Mouse (Mus musculus): ENCODE results near the gene Slc25a10. TPM values are rescaled to one million over a fixed set of nuclear protein-coding genes. Genes with fewer than 3 reads are reported as not detected.

Gene Slc25a10
- polyA plus RNA-seq, 1 experiment from 2014 or later, result 24.8 TPM

GRCm38 (mm10) chr11:120522581-120522980 is 30.9 kb downstream of the Slc25a10 start:
- no peak overlapping the region for H3K4me2 ChIP-seq (ENCODE audit: low read length)
- no peaks in the 10 kb centered on the region for H3K4me1 ChIP-seq (ENCODE audit: control insufficient read depth, insufficient read depth, low read length)
- 87% methylated on average over 8 of the region's 8 CpGs for WGBS
- no peak overlapping the region for H3K4me3 ChIP-seq (ENCODE audit: low read depth, low read length)
- H3K9ac ChIP-seq (ENCODE audit: low read depth, low read length), result no peak overlapping the region
- H3K27me3 ChIP-seq (ENCODE audit: control insufficient read depth, insufficient read depth, low read depth, low read length), result no peaks in the 10 kb centered on the region; the same call in 1 of the 2 replicates
- H3K36me3 ChIP-seq (ENCODE audit: control insufficient read depth, insufficient read depth, low read length), result no peaks in the 10 kb centered on the region
- ATAC-seq, result no peak
- no peaks in the 10 kb centered on the region for H3K9me3 ChIP-seq (replicated peaks; ENCODE audit: control insufficient read depth, low read length, poor library complexity, severe bottlenecking)
- H3K27ac ChIP-seq (ENCODE audit: low read length), result no peak overlapping the region

- H3K4me3 ChIP-seq (ENCODE audit: low read depth, low read length), result no peak overlapping the region
- H3K4me1 ChIP-seq (ENCODE audit: control insufficient read depth, insufficient read depth, low read length), result peaks cover 6% of the 10 kb centered on the region
- H3K4me2 ChIP-seq (ENCODE audit: low read length), result no peak overlapping the region
- WGBS, result 89% methylated on average over 2 of the region's 2 CpGs
- peaks cover 31% of the 10 kb centered on the region for H3K27me3 ChIP-seq (ENCODE audit: control insufficient read depth, insufficient read depth, low read depth, low read length)
- no peak for ATAC-seq
- H3K9ac ChIP-seq (ENCODE audit: low read depth, low read length), result no peak overlapping the region
- H3K9me3 ChIP-seq (replicated peaks; ENCODE audit: control insufficient read depth, low read length, poor library complexity, severe bottlenecking), result no peaks in the 10 kb centered on the region
- no peaks in the 10 kb centered on the region for H3K36me3 ChIP-seq (ENCODE audit: control insufficient read depth, insufficient read depth, low read length)
- H3K27ac ChIP-seq (ENCODE audit: low read length), result no peak overlapping the region
Measured at GRCm38 (mm10) chr11:120525959-120526358, 34.3 kb downstream of the Slc25a10 start.

- H3K27me3 ChIP-seq (ENCODE audit: control insufficient read depth, insufficient read depth, low read depth, low read length), result peaks cover 47% of the 10 kb centered on the region
- no peak overlapping the region for H3K9ac ChIP-seq (ENCODE audit: low read depth, low read length)
- 84% methylated on average over 9 of the region's 9 CpGs for WGBS
- no peaks in the 10 kb centered on the region for H3K9me3 ChIP-seq (replicated peaks; ENCODE audit: control insufficient read depth, low read length, poor library complexity, severe bottlenecking)
- no peak overlapping the region for H3K4me2 ChIP-seq (ENCODE audit: low read length)
- H3K27ac ChIP-seq (ENCODE audit: low read length), result no peak overlapping the region
- no peak for ATAC-seq
- H3K36me3 ChIP-seq (ENCODE audit: control insufficient read depth, insufficient read depth, low read length), result no peaks in the 10 kb centered on the region
- H3K4me1 ChIP-seq (ENCODE audit: control insufficient read depth, insufficient read depth, low read length), result peaks cover 6% of the 10 kb centered on the region
- H3K4me3 ChIP-seq (ENCODE audit: low read depth, low read length), result no peak overlapping the region
Measured at GRCm38 (mm10) chr11:120527690-120528354, 36.2 kb downstream of the Slc25a10 start.

GRCm38 (mm10) chr11:120528903-120529302 is 37.3 kb downstream of the Slc25a10 start:
- no peak for ATAC-seq
- WGBS, result 47% methylated on average over 4 of the region's 4 CpGs
- Histone ChIP-seq H3K36me3 (ENCODE audit: control insufficient read depth, insufficient read depth, low read length) (no peaks in the 10 kb centered on the region), H3K9ac (ENCODE audit: low read depth, low read length) (no peak overlapping the region), H3K27ac (ENCODE audit: low read length) (no peak overlapping the region), H3K9me3 (replicated peaks; ENCODE audit: control insufficient read depth, low read length, poor library complexity, severe bottlenecking) (no peaks in the 10 kb centered on the region), H3K27me3 (ENCODE audit: control insufficient read depth, insufficient read depth, low read depth, low read length) (peaks cover 55% of the 10 kb centered on the region), H3K4me2 (ENCODE audit: low read length) (no peak overlapping the region), H3K4me1 (ENCODE audit: control insufficient read depth, insufficient read depth, low read length) (peaks cover 6% of the 10 kb centered on the region), H3K4me3 (ENCODE audit: low read depth, low read length) (no peak overlapping the region)

GRCm38 (mm10) chr11:120530085-120530964 is 38.7 kb downstream of the Slc25a10 start, which contains the start of gene Gcgr:
Gene Gcgr, plus strand, starts transcription at chr11:120530699.
- 9% methylated on average over 47 of the region's 62 CpGs for WGBS
- Histone ChIP-seq H3K9me3 (replicated peaks; ENCODE audit: control insufficient read depth, low read length, poor library complexity, severe bottlenecking) (no peaks in the 10 kb centered on the region), H3K36me3 (ENCODE audit: control insufficient read depth, insufficient read depth, low read length) (no peaks in the 10 kb centered on the region), H3K4me2 (ENCODE audit: low read length) (peak within 1 kb of the TSS; percentile 56), H3K27ac (ENCODE audit: low read length) (no peak within 1 kb of the TSS), H3K9ac (ENCODE audit: low read depth, low read length) (peak within 1 kb of the TSS; percentile 50; the same call in 1 of the 2 replicates), H3K27me3 (ENCODE audit: control insufficient read depth, insufficient read depth, low read depth, low read length) (peaks cover 55% of the 10 kb centered on the region), H3K4me1 (ENCODE audit: control insufficient read depth, insufficient read depth, low read length) (peaks cover 6% of the 10 kb centered on the region), H3K4me3 (ENCODE audit: low read depth, low read length) (peak within 1 kb of the TSS; percentile 30)
- no peak for ATAC-seq

- H3K27ac ChIP-seq (ENCODE audit: low read length), result no peak overlapping the region
- peaks cover 6% of the 10 kb centered on the region for H3K4me1 ChIP-seq (ENCODE audit: control insufficient read depth, insufficient read depth, low read length)
- H3K36me3 ChIP-seq (ENCODE audit: control insufficient read depth, insufficient read depth, low read length), result no peaks in the 10 kb centered on the region
- no peak overlapping the region for H3K9ac ChIP-seq (ENCODE audit: low read depth, low read length)
- H3K4me2 ChIP-seq (ENCODE audit: low read length), result no peak overlapping the region
- peaks cover 55% of the 10 kb centered on the region for H3K27me3 ChIP-seq (ENCODE audit: control insufficient read depth, insufficient read depth, low read depth, low read length)
- ATAC-seq, result no peak
- H3K4me3 ChIP-seq (ENCODE audit: low read depth, low read length), result no peak overlapping the region
- WGBS, result 31% methylated on average over 9 of the region's 9 CpGs
- H3K9me3 ChIP-seq (replicated peaks; ENCODE audit: control insufficient read depth, low read length, poor library complexity, severe bottlenecking), result no peaks in the 10 kb centered on the region
Measured at GRCm38 (mm10) chr11:120531646-120532045, 40.0 kb downstream of the Slc25a10 start.

GRCm38 (mm10) chr11:120534093-120534492 is 42.5 kb downstream of the Slc25a10 start:
- Histone ChIP-seq H3K4me3 (ENCODE audit: low read depth, low read length) (no peak overlapping the region), H3K9me3 (replicated peaks; ENCODE audit: control insufficient read depth, low read length, poor library complexity, severe bottlenecking) (no peaks in the 10 kb centered on the region), H3K27me3 (ENCODE audit: control insufficient read depth, insufficient read depth, low read depth, low read length) (peaks cover 42% of the 10 kb centered on the region), H3K9ac (ENCODE audit: low read depth, low read length) (no peak overlapping the region), H3K4me1 (ENCODE audit: control insufficient read depth, insufficient read depth, low read length) (peaks cover 12% of the 10 kb centered on the region), H3K27ac (ENCODE audit: low read length) (no peak overlapping the region), H3K36me3 (ENCODE audit: control insufficient read depth, insufficient read depth, low read length) (no peaks in the 10 kb centered on the region), H3K4me2 (ENCODE audit: low read length) (no peak overlapping the region)
- ATAC-seq, result no peak
- WGBS, result 83% methylated on average over 8 of the region's 8 CpGs

- Histone ChIP-seq H3K9me3 (replicated peaks; ENCODE audit: control insufficient read depth, low read length, poor library complexity, severe bottlenecking) (no peaks in the 10 kb centered on the region), H3K36me3 (ENCODE audit: control insufficient read depth, insufficient read depth, low read length) (no peaks in the 10 kb centered on the region), H3K27me3 (ENCODE audit: control insufficient read depth, insufficient read depth, low read depth, low read length) (peaks cover 31% of the 10 kb centered on the region), H3K9ac (ENCODE audit: low read depth, low read length) (0 out of 2 replicates have a peak overlapping the region, but pooled peaks have one; percentile 20), H3K4me2 (ENCODE audit: low read length) (no peak overlapping the region), H3K4me3 (ENCODE audit: low read depth, low read length) (no peak overlapping the region), H3K4me1 (ENCODE audit: control insufficient read depth, insufficient read depth, low read length) (peaks cover 20% of the 10 kb centered on the region), H3K27ac (ENCODE audit: low read length) (no peak overlapping the region)
- WGBS, result 63% methylated on average over 3 of the region's 3 CpGs
- ATAC-seq, result no peak
Measured at GRCm38 (mm10) chr11:120535145-120535544, 43.5 kb downstream of the Slc25a10 start.

- Histone ChIP-seq H3K4me2 (ENCODE audit: low read length) (no peak overlapping the region), H3K27ac (ENCODE audit: low read length) (no peak overlapping the region)
- 80% methylated on average over 3 of the region's 3 CpGs for WGBS
Measured at GRCm38 (mm10) chr11:120535804-120536203, 44.2 kb downstream of the Slc25a10 start.

More at GRCm38 (mm10) chr11:120535804-120536203, 44.2 kb downstream of the Slc25a10 start:
- Histone ChIP-seq H3K4me3 (ENCODE audit: low read depth, low read length) (no peak overlapping the region), H3K4me1 (ENCODE audit: control insufficient read depth, insufficient read depth, low read length) (peaks cover 16% of the 10 kb centered on the region; the same call in 1 of the 2 replicates), H3K27me3 (ENCODE audit: control insufficient read depth, insufficient read depth, low read depth, low read length) (peaks cover 25% of the 10 kb centered on the region), H3K9me3 (replicated peaks; ENCODE audit: control insufficient read depth, low read length, poor library complexity, severe bottlenecking) (no peaks in the 10 kb centered on the region), H3K9ac (ENCODE audit: low read depth, low read length) (no peak overlapping the region), H3K36me3 (ENCODE audit: control insufficient read depth, insufficient read depth, low read length) (no peaks in the 10 kb centered on the region)
- ATAC-seq, result no peak

Data from midbrain, embryonic 16.5 days (tissue).